Mouse (Mus musculus): Measurements from ENCODE around the gene Rpl32.

- TF ChIP-seq GATA1 (IDR thresholded peaks at IDR 0.05; ENCODE audit: low read length) (no peak), TAL1 (IDR thresholded peaks at IDR 0.05; ENCODE audit: low read length) (no peak)
Observed at GRCm38 (mm10) chr6:115772201-115772600, 36.3 kb downstream of the Rpl32 start.

Measured in erythroblast, embryonic 14.5 days (primary cell).